Mouse (Mus musculus): ENCODE measurements around the gene Frmd4b.

- no peak for TF ChIP-seq KAT2A (IDR thresholded peaks at IDR 0.05; ENCODE audit: insufficient replicate concordance, low read length)
- TF ChIP-seq USF1 (IDR thresholded peaks at IDR 0.05; ENCODE audit: low read depth, low read length): no peak
- TF ChIP-seq CTCF (conservative IDR thresholded peaks at IDR 0.05 in 1 of 2, IDR thresholded peaks at IDR 0.05 in 1 of 2; ENCODE audit: low read depth in 2 of 2, low read length in 2 of 2): no peak
- TF ChIP-seq JUND (conservative IDR thresholded peaks at IDR 0.05; ENCODE audit: low read depth, low read length): no peak
- no peak for TF ChIP-seq USF2 (conservative IDR thresholded peaks at IDR 0.05; ENCODE audit: low read depth, low read length)
- TF ChIP-seq MAX (IDR thresholded peaks at IDR 0.05; ENCODE audit: low read length): no peak
- TF ChIP-seq ETS1 (conservative IDR thresholded peaks at IDR 0.05; ENCODE audit: low read depth, low read length): no peak
- no peak for TF ChIP-seq POLR2A (IDR thresholded peaks at IDR 0.05; ENCODE audit: low read depth, low read length)
- TF ChIP-seq MYC (IDR thresholded peaks at IDR 0.05; ENCODE audit: low read depth, low read length): no peak
- TF ChIP-seq ZKSCAN1 (IDR thresholded peaks at IDR 0.05; ENCODE audit: borderline replicate concordance, low read depth, low read length): no peak
These were observed 327.5 kb downstream of the Frmd4b start for GRCm38 (mm10) chr6:97289838-97290237.

Data from CH12.LX (cell line).